Mouse (Mus musculus): ENCODE data around the gene Trap1a. TPM values are rescaled to one million over a fixed set of nuclear protein-coding genes. Genes with fewer than 3 reads are reported as not detected.

Trap1a gene
- total RNA-seq, 2 experiments from 2014 or later, result not detected

Other genes starting within 250 kb of the Trap1a start
- not detected for gene Serpina7, start 248.4 kb upstream of the Trap1a start, total RNA-seq (2021)
- not detected for gene 4930513O06Rik, start 247.4 kb upstream of the Trap1a start, total RNA-seq (2021)
- gene 4933428M09Rik, start 154.5 kb upstream of the Trap1a start, total RNA-seq (2021), result not detected
- 1 to 10 TPM; 5.6 to 6.7 TPM for gene Mum1l1, start 123.6 kb upstream of the Trap1a start, total RNA-seq (2021)
- under 1 TPM; 0.30 to 0.42 TPM for gene D330045A20Rik, start 146.7 kb downstream of the Trap1a start, total RNA-seq (2021)
- gene Rnf128, start 229.6 kb downstream of the Trap1a start, total RNA-seq (2021), result 10 to 100 TPM; 28.3 to 34.4 TPM

All from layer of hippocampus, adult 18-20 months (tissue).